Mouse (Mus musculus) right cerebral cortex, postnatal 25 days (tissue): ENCODE data around the gene Tnrc6c.
A peak's percentile ranks its signal among the peaks of the same experiment; 100 is the strongest.

Source experiments
- DNase-seq: peaks from one replicate; pipeline ENCODE4 v3.0.0; 2022

The Tnrc6c gene

DNA sequence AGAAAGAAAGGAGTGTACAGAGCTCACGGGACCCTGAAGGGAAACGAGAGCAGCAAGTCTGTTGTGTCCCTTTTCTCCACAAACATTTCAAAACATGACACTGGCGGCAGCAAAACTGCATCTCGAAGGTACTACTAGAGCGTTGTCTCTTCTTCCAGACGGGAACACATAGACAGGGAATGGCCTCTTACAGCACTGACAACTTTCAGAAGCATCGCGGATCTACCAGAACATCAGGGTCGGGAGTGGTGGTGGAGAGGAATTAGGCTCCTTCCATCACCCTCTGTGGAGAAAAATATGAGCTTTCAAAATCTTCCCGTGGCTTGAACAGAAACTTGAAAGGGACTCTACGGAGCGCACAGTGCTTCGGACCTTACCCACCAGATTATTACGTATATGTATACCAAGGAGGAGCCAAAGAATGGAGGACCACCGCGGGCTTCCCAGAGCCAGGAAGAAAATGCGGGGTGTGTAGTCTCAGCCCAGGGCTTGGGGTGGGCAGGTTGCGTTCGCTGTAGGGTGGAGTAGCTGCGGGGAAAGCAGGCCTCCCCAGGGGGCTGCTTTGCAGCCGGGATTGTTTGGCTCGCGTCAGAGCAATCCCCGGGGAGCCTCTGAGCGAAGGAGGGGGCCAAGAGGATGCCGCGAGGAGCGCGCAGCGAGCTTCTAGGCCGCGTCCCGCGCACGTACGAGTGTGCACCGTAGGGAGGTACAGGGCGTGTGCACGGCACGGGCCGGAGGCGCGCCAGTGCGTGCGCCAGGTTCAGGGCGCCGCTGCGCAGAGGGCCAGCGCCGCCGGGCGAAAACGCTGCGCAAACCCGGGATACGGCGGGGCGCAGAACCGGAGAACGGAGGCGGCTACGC lies at the start of gene Tnrc6c:
Gene Tnrc6c (plus strand): TSS at position 799 of the 861 bp plus-strand sequence.
- DNase-seq: peak; percentile 90

DNA sequence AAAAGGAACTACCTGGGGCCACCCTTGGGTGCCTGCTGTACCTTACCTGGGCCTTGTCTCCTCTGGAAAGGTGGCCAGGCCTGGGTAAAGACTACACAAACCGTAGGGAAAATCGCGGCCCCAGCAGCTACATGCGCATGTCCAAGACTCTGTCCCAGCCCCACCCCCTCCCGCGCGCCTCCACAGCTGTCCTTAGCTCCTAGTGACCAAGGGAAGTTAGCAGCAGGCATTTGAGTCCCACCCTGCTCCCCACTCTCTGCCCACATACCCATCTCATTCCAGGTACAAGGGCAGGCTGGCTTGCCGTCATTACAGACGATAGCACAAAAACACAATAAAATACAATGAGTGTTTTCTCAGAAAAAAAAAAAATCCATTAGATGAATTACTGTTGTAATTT lies 48.0 kb upstream of the Tnrc6c start:
- no peak for DNase-seq

DNA sequence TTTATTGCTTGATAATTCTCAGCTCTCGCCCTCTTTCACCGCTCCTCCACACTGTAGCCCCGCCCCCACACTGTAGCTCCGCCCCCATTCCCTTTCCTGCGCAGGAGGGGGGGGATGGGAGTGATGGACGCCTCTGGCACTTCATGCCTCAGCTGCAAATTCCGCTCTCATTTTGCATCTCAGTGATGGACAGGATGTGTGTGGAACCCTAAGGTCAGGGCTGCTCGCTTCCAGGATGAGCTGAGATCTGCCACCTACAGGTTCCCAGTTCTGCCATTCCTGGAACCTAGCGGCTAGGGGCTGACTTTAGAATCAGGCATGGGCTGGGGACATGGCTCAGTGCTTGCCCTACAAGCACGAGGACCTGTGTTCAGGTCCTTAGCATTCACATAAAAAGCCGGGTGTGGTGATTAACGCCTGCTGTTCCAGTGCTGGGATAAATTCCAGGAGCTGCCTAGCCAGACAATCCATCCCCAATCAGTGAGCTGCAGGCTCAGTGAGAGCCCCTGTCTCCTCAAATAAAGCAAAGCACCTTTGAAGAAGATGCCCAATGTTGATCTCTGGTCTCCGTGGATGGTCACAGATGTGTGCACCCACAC lies 47.4 kb upstream of the Tnrc6c start:
- DNase-seq: no peak

DNA sequence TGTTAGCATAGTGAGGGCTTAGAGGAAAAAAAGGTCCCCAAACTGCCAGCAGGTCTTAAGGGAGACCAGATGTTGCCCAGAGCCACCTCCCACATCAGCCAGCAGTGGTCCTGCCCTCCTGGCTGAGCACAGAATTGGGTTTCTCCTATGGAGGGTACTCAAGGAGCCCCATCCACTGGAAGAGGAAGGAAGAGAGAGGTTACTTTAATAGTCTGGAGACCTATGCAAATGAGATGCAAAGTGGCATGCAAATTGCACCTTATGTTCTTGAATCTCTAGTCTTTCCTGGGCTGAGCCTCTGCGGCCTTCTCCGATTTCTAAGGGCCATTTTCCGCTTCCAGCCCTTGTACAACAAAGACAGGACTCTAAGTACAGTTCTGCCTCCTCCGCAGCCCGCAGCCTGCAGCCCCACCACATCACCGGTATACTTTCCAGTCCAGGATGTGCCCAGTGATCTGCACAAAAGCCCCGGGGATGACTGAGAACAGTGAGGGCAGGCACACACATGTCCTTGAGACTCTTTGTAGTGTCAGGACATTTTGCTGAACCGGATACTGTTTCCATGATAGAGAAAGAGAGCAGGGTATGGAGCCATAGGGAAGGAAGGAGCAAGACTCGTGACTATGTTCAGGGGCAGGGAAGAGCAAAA lies 45.8 kb upstream of the Tnrc6c start:
- no peak for DNase-seq

DNA sequence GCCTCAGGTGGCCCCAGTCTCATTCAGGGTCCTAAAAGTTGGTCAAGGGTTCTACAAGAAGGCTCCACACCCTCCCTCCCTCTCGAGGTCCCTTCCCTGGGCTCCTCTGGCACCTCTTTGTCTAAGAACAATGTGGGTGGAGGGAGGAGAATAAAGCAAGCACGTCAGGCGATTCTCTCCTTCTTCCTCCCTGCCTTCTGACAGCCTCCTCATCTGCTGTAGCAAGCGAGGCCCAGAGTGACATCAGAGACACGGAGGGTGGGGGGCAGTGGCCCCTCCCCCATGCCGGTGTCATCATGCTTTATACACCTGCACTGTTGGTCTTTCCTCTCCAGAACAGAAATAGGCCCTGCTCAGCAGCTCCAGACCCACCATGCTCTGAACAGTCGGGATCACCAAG lies 45.1 kb upstream of the Tnrc6c start:
- DNase-seq: no peak

DNA sequence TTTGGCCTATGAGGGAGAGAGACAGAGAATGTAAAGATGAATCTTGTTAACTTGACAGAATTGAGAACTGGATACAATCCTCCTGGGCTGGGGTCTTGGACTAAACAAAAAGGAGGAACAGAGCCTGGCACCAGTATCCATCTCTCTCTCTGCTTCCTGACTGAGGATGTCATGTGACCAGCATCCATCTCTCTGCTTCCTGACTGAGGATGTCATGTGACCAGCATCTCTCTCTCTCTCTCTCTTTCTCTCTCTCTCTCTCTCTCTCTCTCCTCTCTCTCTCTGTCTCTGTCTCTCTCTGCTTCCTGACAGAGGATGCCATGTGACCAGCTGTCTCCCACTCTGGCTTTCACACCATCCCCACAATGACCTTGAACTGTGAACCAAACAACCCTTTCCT lies 43.5 kb upstream of the Tnrc6c start:
- no peak for DNase-seq

DNA sequence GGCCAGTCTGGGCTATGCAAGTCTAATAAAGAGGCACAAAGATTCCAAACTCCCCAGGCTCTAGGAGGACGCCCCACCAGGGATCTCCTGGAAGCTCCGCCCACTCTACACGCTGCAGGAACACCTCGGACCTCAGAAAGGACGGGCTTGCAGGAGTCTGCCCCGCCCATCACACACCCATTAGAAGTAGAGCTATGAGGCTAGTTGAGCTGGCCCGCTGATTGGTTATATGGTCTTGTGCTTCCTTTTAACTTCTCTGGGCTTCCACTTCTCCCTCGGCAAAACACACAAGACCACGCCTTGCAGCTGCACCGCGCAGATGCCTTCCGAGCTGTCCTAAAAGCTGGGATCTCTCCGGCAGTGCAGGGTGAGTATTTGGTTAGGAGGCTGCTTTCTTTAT lies 43.0 kb upstream of the Tnrc6c start:
- peak; percentile 49 for DNase-seq

DNA sequence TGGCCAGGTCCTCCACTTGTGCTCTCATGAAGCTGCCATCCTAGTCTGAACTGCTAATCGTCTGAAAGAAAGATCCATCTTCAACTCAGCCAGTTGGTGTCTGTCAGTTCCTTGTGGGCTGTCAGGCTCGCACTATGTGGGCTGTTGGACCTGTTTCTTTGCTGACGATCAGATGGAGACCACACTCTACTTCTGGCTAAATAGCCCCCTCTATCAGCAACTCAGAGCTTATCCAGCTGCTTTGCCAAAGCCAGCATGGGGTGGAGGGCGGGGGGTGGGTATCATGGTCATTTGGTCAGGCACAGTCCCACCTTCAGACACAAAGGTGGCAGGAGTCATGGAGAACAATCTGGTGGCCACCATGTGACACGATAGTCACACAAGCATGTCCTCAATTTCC lies 42.2 kb upstream of the Tnrc6c start:
- no peak for DNase-seq

DNA sequence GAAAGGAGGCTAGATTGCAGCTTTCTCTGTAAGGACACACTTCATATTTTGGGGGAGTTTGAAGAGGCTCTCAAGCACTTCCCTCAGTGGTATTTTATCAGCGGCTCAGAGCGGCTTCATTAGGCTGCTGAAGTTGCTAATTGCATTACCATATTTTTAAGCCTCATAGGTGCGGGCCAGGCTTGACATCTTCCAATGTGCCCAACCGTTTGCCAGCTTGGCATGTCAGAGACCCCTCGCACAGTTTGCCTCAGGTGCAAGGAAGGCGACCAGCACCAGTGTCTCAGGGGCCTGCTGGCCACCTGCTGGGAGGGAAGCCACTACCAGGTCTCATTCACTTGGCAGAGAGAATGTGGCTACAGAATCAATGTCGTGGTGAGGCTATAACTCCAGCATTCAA lies 41.2 kb upstream of the Tnrc6c start:
- no peak for DNase-seq

DNA sequence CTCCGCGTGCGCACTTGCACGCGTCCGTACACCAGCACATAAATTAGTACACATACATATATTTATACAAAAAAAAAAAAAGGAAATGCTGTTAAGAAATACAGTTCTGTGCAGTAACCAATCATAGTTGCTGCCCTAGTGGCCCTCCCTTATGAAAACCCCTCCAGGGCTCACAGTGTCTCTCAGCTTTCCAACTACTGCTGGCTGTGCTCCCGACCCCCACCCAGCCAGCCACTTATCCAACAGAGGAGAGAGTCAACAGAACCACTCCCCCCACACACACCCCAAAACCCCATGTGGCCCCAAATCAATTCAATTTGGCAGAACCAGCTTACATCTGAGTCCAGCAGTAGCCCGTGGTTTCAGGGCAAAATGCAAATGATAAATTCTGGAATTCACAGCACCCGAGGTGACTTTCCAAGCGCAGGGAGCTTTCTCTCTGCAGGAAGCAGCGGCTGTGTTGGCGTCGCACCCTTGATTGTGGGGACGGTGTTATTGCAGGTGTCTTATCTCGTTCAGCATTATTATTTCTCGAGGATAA lies 36.7 kb upstream of the Tnrc6c start:
- no peak for DNase-seq

DNA sequence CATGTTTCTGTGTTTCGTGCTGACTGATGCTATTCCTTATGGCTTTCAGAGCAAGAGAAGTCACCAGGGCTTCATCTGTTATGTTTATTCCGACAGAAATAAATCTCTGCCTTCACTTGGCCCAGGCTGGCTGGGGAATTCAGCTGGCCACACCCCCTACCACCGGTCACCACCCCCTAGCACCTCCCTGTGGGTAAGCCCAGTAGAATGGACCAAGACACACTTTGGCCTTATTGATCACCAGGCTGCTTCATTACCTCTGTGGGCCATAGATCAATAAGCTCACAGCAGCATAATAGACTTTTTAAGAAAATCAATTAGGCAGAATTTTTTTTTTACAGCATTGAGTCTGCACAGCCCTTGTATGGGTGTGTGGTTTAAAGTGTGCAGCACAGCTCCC lies 35.9 kb upstream of the Tnrc6c start:
- no peak for DNase-seq

DNA sequence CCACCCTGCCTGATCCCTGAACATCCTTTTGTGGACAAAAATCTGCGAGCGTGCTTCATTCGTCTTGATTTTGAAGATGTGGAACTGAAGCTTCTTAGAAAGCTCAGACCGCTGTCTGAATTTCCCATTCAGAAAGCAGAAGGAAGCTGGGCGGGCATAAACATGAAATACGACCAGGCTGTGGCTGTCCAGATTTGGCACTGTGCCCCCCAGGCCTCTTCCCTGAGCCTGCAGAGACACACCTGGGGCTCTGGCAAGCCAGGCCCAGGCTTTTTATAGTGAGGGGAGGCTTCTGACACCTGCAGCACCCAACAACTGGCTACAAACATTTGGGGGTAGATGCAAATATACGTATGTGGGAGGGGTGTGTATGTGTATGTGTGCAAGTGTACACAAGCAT lies 35.3 kb upstream of the Tnrc6c start:
- no peak for DNase-seq

DNA sequence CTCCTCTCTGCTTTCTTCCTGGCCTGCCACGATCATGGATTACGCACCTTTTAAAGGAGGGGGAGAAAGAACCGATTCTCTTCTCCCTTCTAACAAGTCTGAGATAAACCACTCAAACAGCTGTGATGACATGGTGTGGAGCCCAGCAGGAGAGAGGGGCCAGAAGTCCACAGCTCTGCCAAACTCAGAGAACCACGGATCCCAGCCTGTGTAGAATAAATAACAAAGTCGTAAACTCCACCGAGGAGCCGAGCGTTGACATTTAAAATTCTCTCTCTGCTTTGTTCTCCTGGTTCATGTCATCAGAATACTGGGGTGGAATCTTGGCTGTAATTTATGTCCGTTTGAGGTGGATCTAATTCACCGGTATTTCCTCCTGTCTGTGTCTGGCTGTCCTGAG lies 34.5 kb upstream of the Tnrc6c start:
- no peak for DNase-seq

DNA sequence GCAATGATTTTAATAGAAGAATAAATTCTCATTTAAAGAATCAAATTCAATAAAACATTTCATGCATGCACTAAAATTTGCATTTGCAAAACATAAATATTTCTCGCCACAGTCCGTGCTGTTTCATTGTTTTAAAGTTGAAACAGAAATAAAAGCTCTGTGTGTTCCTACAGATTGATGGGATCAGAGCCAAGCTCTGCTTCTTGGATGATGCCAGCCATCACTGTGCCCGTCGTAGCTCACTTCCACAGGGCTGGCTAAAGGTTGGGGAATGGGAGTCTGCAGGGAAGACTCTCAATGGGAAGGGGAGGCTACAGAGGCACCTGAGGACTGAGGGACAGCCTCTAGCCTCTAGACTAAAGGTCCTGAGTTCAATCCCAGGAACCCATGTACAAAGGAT lies 28.9 kb upstream of the Tnrc6c start:
- no peak for DNase-seq

DNA sequence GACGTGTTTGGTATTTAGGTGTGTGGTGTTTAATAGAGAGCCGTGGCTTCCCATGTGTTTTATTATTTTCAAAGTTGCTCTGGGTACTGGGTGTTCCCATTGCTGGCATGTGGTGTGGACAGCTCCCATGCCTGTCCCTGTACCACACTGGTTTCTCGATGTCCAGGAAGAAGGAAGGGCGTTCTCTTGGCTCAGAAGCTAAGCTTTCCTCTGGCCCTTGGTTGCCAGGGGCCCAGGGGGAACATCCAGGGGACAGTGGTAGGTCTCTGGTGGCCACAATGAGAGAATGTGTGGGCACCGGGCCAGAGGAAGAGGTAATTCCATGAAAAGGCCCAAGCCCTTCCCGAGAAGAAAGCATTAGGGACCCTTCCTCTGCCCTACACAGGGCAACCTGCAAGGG lies 27.5 kb upstream of the Tnrc6c start:
- DNase-seq: no peak

DNA sequence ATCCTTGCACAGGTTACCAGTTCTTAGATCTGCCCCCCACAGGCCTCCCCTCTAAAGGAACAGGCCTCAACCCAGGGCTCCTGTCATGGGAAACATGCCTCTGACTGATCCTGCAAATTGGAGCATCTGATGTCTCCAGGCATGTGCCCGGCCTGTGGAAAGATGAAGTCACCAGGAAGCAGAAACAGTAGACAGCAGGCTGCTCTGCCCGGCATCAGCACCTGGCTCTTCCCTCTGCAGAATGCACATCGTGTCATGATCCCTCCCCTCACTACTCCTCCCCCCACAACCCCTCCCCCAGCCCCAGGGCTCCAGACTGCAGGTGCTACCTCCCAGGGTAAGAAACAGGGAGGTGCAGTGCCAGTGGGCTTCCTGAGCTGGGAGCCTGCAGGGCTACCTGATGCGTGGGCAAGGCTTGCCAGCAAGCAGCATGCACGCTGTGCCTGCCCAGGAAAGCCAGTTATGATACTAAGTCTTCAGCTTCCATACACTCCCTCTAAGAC lies 27.0 kb upstream of the Tnrc6c start:
- peak; percentile 59 for DNase-seq

DNA sequence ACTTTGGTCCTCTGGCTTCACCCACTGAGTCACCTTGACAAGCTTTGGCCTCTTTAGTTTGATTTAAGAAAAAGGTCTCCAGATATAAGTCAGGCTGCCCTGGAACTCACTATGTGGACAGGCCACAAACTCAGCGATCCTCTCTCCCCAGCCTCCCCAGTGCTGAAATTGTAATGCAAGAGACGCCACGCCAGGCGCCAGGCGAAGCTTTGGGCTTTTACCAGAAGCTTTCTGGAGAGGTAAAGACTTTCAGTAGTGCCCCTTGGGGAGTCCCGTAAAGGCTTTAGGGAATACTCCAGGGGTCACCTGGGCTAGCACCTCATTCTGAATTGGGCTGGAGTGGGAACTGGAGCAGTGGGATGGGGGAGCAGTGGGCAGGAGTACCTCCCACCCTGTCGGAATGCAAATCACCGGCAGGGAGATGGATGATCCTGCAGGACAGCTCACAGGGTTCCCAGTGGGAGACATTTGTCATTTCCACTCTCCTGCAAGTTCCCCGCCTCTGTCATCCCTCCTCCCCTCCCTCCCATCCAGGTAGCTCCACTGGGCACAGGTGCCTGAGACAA lies 26.3 kb upstream of the Tnrc6c start:
- no peak for DNase-seq

DNA sequence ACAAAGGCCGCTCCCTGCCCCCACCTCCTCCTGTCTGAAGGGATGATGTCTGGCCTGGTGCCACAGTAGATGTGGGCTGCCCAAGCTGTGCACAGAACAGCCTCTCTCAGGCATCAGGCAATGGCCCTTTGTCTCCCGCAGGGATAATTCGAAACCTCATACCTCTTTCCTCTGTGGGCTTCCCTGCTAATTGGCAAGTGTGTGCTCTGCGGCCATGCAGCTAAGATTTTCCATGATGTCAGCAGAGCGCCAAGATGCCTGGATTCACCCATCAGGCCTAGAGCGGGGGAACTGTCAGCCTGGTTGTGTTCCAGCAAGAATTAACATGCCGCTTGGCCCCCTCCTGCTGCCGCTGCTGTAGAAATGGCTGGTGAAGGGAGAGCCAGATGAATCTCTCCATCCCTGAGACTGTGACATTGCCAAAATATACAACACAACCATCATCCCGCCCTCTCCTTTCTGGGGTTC lies 25.7 kb upstream of the Tnrc6c start:
- DNase-seq: peak; percentile 74

DNA sequence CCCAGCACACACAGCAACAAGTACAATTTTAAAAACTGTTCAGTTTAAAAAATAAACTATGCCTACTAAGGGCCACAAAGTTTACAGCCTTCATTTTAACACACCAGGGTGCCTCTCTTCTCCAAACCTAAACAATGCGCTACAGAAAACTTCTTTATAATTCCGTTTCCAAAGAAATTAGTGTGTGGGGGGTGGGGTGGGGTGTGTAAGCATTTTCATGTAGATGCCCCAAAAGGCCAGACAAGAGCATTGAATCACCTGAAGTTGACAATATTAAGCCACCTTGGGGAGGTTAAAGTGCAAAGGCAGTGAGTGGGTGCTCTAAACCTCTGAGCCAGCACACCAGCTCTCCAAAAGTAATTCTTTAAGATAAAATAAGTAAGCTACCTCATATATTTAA lies 24.2 kb upstream of the Tnrc6c start:
- DNase-seq: no peak

DNA sequence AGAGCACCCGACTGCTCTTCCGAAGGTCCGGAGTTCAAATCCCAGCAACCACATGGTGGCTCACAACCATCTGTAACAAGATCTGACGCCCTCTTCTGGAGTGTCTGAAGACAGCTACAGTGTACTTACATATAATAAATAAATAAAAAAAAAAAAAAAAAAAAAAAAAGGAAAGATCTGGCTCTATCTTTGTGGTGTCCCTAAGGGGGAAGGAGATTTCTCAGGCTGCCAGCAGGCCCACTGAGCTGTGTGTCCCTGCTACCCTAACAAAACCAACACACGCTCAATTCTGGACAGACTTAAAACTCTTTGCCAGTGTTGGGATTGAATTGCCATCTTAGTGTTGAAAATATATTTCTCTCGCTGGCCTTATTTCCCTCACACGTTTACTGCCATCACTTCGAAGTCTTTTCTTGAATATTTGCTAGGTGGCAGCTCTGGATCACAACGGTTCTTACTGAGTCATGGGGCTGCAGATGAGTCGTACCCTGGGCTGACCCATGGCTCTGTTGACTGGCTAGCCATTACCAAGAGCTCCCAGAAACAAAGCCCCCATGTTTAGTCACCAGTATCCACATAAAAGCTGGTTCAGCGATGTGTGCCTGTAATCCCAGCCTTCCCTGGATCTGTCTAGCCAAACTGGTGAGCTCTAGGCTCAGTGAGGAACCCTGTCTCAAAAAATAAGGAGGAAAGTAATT lies 23.1 kb upstream of the Tnrc6c start:
- DNase-seq: no peak

DNA sequence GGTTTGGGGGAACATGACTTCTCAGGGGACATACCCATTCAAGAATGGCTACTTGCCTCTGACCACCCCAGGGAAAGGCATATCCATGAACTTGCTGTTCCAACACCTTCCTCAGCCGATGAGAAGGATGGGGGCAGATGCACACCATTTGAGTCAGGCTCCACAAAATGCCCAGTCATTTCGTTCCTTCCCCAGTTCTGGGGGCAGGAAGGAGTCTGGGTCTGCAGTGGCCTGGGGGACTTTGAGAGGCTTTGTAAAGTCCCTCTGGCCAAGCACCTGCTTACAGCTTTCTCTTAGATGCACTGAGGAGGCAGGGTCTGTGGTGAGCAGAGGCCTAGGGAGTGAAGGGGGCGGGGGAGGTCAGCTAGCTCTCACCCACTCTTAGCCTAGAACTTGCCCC lies 20.8 kb upstream of the Tnrc6c start:
- no peak for DNase-seq

DNA sequence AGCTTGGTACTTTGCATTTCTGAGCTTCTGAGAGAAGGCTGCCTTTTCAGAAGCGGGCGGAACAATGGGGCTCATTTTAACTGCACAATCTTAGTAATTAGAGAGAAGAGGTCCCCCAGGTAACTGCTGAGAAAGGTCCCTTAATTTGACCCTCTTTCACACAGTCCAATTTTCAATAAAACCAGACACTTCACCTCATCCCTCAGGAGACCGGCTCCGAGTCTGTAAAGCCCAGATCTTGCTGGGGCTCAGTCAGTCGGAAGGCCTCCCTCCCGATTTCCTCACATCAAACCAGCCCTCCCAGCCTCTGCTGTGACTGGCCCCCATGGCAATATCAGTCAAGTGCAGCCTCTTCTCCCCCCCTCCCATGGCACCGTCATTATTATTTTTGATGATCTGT lies 15.7 kb upstream of the Tnrc6c start:
- DNase-seq: no peak

DNA sequence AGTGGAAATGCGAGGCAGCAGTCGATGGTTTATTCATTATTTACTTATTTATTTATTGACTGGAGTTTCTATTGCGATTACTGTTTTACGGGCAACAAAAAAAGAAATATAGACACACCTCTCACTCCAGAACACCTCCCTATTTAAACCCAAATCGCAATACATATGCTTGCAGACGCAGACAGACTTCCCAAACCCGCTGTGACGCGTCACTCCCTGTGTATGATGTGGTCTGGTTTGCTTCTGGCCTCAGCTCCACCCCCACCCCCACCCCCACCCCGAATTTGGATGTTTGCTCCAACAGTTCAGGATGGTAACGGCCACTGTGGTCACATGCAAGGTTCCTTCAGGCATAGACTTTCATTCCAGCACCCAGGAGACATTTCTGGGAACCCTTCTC lies 15.3 kb upstream of the Tnrc6c start:
- no peak for DNase-seq
